ENCODE assay signal across 15 mouse cellular contexts in genomic region chr19:55343274-55343673, GRCm38 (mm10).
"Had no signal": no experiment of that assay in that cellular context is flagged by ENCODE, and none has a peak within 500 bp of the region (broad histone marks: within the 10 kb centered on the region; RNA-seq: fewer than 3 reads in every experiment).

No protein-coding gene starts in this region.

- H3K9ac ChIP-seq: hindbrain, embryonic 15.5 days; limb, embryonic 15.5 days; liver, embryonic 15.5 days; lung, embryonic 14.5 days had no signal

- H3K27ac ChIP-seq: hindbrain, embryonic 15.5 days; limb, embryonic 15.5 days; liver, embryonic 15.5 days; midbrain, embryonic 10.5 days had no signal

- H3K9me3 ChIP-seq: hindbrain, embryonic 15.5 days; limb, embryonic 15.5 days; liver, embryonic 15.5 days; midbrain, embryonic 10.5 days had no signal

- H3K4me1 ChIP-seq: hindbrain, embryonic 15.5 days; midbrain, embryonic 10.5 days had no signal

- ATAC-seq: midbrain, embryonic 16.5 days had no signal

- H3K4me3 ChIP-seq: hindbrain, embryonic 15.5 days; limb, embryonic 15.5 days; liver, embryonic 15.5 days; midbrain, embryonic 10.5 days had no signal

- H3K4me2 ChIP-seq: hindbrain, embryonic 15.5 days; limb, embryonic 15.5 days; liver, embryonic 15.5 days; lung, embryonic 14.5 days had no signal

- DNase-seq: kidney, adult 18-20 months; layer of hippocampus, adult 9-11 months; layer of hippocampus, postnatal 36 days; lung, embryonic 14.5 days; lung, postnatal 10 days; lung, postnatal 4 days; right cerebral cortex, adult 18-20 months; right cerebral cortex, postnatal 25 days; thymus, adult 18-20 months; thymus, postnatal 25 days had no signal

- H3K27me3 ChIP-seq: hindbrain, embryonic 15.5 days; limb, embryonic 15.5 days; liver, embryonic 15.5 days had no signal

- H3K36me3 ChIP-seq: hindbrain, embryonic 15.5 days; limb, embryonic 15.5 days had no signal
